10 mouse cellular contexts compared by ENCODE assay signal in the genomic region with DNA sequence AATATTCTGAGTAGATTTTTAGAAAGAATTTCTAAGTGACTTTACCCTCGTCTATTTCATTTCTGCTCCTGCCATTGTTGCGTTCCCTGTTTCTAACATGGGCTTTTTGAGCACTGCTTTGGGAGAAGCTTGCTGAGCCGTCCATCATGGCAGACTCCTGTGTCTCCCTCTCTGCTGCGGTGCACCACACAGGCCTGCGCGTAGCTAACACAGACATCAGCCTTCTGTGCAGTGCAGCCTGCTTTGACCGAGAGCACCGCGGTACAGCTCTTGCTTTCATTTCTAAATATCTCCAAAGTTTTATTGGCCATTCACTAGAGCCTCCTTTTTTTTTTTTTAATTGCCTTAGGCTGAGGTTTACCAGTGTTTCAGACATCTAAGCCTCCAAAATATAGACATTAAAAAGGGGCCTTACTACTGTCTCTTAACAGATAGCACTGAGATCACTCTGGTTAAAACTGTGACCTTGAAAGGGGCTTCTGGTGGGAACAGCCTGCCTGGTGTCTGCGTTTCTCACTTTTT.
DNase-seq lines count a peak whose midpoint lies in the region; ATAC-seq and TF ChIP-seq lines count a peak whose summit lies in the region.
"Had no signal": no experiment of that assay in that cellular context is flagged by ENCODE, and none has a peak within 500 bp of the region (broad histone marks: within the 10 kb centered on the region; RNA-seq: fewer than 3 reads in every experiment).

No protein-coding gene starts in this region.

- H3K9me3 ChIP-seq in heart, embryonic 16.5 days (replicated peaks; ENCODE audit: control insufficient read depth, low read length): no peaks in the 10 kb centered on the region
- no peaks in the 10 kb centered on the region for H3K9me3 ChIP-seq in stomach, embryonic 14.5 days (ENCODE audit: control insufficient read depth, low read depth, low read length)
- no peaks in the 10 kb centered on the region for H3K9me3 ChIP-seq in stomach, postnatal 0 days (ENCODE audit: control insufficient read depth, low read length)
- H3K9me3 ChIP-seq in limb, embryonic 10.5 days (replicated peaks): no peaks in the 10 kb centered on the region
- H3K9me3 ChIP-seq in stomach, embryonic 15.5 days: no peaks in the 10 kb centered on the region
- H3K9me3 ChIP-seq: forebrain, embryonic 10.5 days had no signal

- H3K27me3 ChIP-seq in heart, embryonic 16.5 days (ENCODE audit: control insufficient read depth, insufficient read depth, low read length): no peaks in the 10 kb centered on the region
- H3K27me3 ChIP-seq in stomach, embryonic 14.5 days (ENCODE audit: control insufficient read depth, insufficient read depth, low read length): no peaks in the 10 kb centered on the region
- no peaks in the 10 kb centered on the region for H3K27me3 ChIP-seq in stomach, postnatal 0 days (ENCODE audit: control insufficient read depth, insufficient read depth, low read length)
- H3K27me3 ChIP-seq in limb, embryonic 10.5 days (ENCODE audit: low read depth, poor library complexity, severe bottlenecking): peaks cover 17% of the 10 kb centered on the region; the same call in 1 of the 2 replicates
- no peaks in the 10 kb centered on the region for H3K27me3 ChIP-seq in stomach, embryonic 15.5 days (replicated peaks)

- no peaks in the 10 kb centered on the region for H3K36me3 ChIP-seq in heart, embryonic 16.5 days (ENCODE audit: control insufficient read depth, insufficient read depth)
- H3K36me3 ChIP-seq in stomach, embryonic 14.5 days (ENCODE audit: control insufficient read depth, insufficient read depth, low read length): no peaks in the 10 kb centered on the region
- H3K36me3 ChIP-seq in stomach, postnatal 0 days (ENCODE audit: control insufficient read depth, insufficient read depth, low read length): no peaks in the 10 kb centered on the region
- H3K36me3 ChIP-seq in limb, embryonic 10.5 days: no peaks in the 10 kb centered on the region
- H3K36me3 ChIP-seq in stomach, embryonic 15.5 days: no peaks in the 10 kb centered on the region
- H3K36me3 ChIP-seq: forebrain, embryonic 10.5 days had no signal

- H3K4me3 ChIP-seq in heart, embryonic 16.5 days (ENCODE audit: low read length): no peak overlapping the region
- no peak overlapping the region for H3K4me3 ChIP-seq in stomach, embryonic 14.5 days (ENCODE audit: low read depth, low read length)
- no peak overlapping the region for H3K4me3 ChIP-seq in stomach, postnatal 0 days (ENCODE audit: low read depth, low read length)
- 0 out of 2 replicates have a peak overlapping the region, but pooled peaks have one; percentile 6 for H3K4me3 ChIP-seq in limb, embryonic 10.5 days
- H3K4me3 ChIP-seq in stomach, embryonic 15.5 days (replicated peaks): no peak overlapping the region
- H3K4me3 ChIP-seq: forebrain, embryonic 10.5 days had no signal

- TF ChIP-seq EP300 in stomach, postnatal 0 days (optimal IDR thresholded peaks at IDR 0.05): no peak

- peak overlapping the region; percentile 29 for H3K4me2 ChIP-seq in heart, embryonic 16.5 days (ENCODE audit: low read depth, low read length)
- no peak overlapping the region for H3K4me2 ChIP-seq in stomach, embryonic 14.5 days (replicated peaks; ENCODE audit: low read depth, low read length)
- no peak overlapping the region for H3K4me2 ChIP-seq in stomach, postnatal 0 days (replicated peaks; ENCODE audit: low read depth)
- H3K4me2 ChIP-seq in stomach, embryonic 15.5 days: no peak overlapping the region

- DNase-seq in heart, postnatal 10 days: no peak
- no peak for DNase-seq in stomach, postnatal 0 days (ENCODE audit: low spot score)
- DNase-seq in limb, embryonic 10.5 days (ENCODE audit: low spot score): peak; percentile 38
- DNase-seq in frontal cortex, postnatal 14 days (ENCODE audit: low spot score in 2 of 2): no peak
- DNase-seq in thymus, postnatal 14 days: no peak
- DNase-seq: cerebellum, adult 9-11 months had no signal

- intact Hi-C loops in heart, postnatal 10 days (cut with DNase I): no loop called here

- H3K27ac ChIP-seq in heart, embryonic 16.5 days (ENCODE audit: low read length): peak overlapping the region; percentile 54
- H3K27ac ChIP-seq in stomach, embryonic 14.5 days (ENCODE audit: low read length): peak overlapping the region; percentile 55
- H3K27ac ChIP-seq in stomach, postnatal 0 days (replicated peaks): no peak overlapping the region
- peak overlapping the region; percentile 46; the same call in 1 of the 2 replicates for H3K27ac ChIP-seq in limb, embryonic 10.5 days
- H3K27ac ChIP-seq in stomach, embryonic 15.5 days: peak overlapping the region; percentile 44; the same call in 1 of the 2 replicates

- H3K4me1 ChIP-seq in heart, embryonic 16.5 days (ENCODE audit: control insufficient read depth, insufficient read depth, low read length): peaks cover 11% of the 10 kb centered on the region
- peaks cover 33% of the 10 kb centered on the region for H3K4me1 ChIP-seq in stomach, embryonic 14.5 days (ENCODE audit: control insufficient read depth, insufficient read depth, low read length)
- H3K4me1 ChIP-seq in stomach, postnatal 0 days (replicated peaks; ENCODE audit: control insufficient read depth, insufficient read depth): no peaks in the 10 kb centered on the region
- peaks cover 60% of the 10 kb centered on the region for H3K4me1 ChIP-seq in limb, embryonic 10.5 days
- H3K4me1 ChIP-seq in stomach, embryonic 15.5 days: peaks cover 4% of the 10 kb centered on the region; the same call in 1 of the 2 replicates

- no peak; the same call in 1 of the 2 replicates for ATAC-seq in heart, embryonic 16.5 days (replicated peaks; ENCODE audit: extremely low read depth, insufficient read depth, low FRiP score)
- no peak for ATAC-seq in stomach, embryonic 14.5 days (ENCODE audit: insufficient number of reproducible peaks, insufficient read depth, low FRiP score, low read depth)
- ATAC-seq in stomach, postnatal 0 days (ENCODE audit: low FRiP score, low TSS enrichment): no peak
- ATAC-seq in stomach, embryonic 15.5 days (ENCODE audit: insufficient read depth, low FRiP score, low read depth): 0 out of 2 replicates have a peak, but pooled peaks have one; percentile 45

- no peak for TF ChIP-seq CTCF in stomach, postnatal 0 days (IDR thresholded peaks at IDR 0.05; ENCODE audit: low read depth)

- 57% methylated on average over 10 of the region's 10 CpGs for WGBS in heart, embryonic 16.5 days
- 49% methylated on average over 10 of the region's 10 CpGs for WGBS in stomach, embryonic 14.5 days
- WGBS in stomach, postnatal 0 days: 57% methylated on average over 10 of the region's 10 CpGs
- 48% methylated on average over 10 of the region's 10 CpGs for WGBS in limb, embryonic 10.5 days
- WGBS in stomach, embryonic 15.5 days: 53% methylated on average over 10 of the region's 10 CpGs

- H3K9ac ChIP-seq in heart, embryonic 16.5 days (ENCODE audit: low read length): no peak overlapping the region
- no peak overlapping the region for H3K9ac ChIP-seq in stomach, embryonic 14.5 days (replicated peaks; ENCODE audit: low read depth, low read length)
- H3K9ac ChIP-seq in stomach, postnatal 0 days (ENCODE audit: low read length): no peak overlapping the region
- H3K9ac ChIP-seq in stomach, embryonic 15.5 days: no peak overlapping the region
